Mouse (Mus musculus) forebrain, postnatal 0 days (tissue): ENCODE measurements around the gene Gm31571. TPM values are rescaled to one million over a fixed set of nuclear protein-coding genes. Genes with fewer than 3 reads are reported as not detected.
"Not testable (repeated sequence)": the region's sequence is repeated elsewhere in the genome, so short reads cannot be mapped to it uniquely, and the experiment has no call there.

Experiments used
- ATAC-seq: fragments of 200-750 bp; cut with Nextera tagmentation; 2 replicates; pipeline ENCODE4 v1.8.0; 2017; ENCODE audit warnings: mild to moderate bottlenecking, moderate library complexity
- DNase-seq: peaks from one replicate; pipeline ENCODE4 v3.0.0-alpha.2; 2015
- H3K27ac ChIP-seq: fragments of 300-500 bp; sonication (generic); 2 replicates; pipeline ENCODE4 v1.5.1; 2014; ENCODE audit warnings: low read depth, mild to moderate bottlenecking, antibody characterized with exemption, low read length, moderate library complexity, mixed read lengths
- H3K27me3 ChIP-seq: fragments of 300-500 bp; sonication (generic); 2 replicates; pipeline ENCODE4 v1.6.1; 2014; ENCODE audit warnings: mild to moderate bottlenecking, low read length, mixed read lengths; ENCODE audit not compliant: insufficient read depth
- H3K36me3 ChIP-seq: fragments of 300-500 bp; sonication (generic); 2 replicates; pipeline ENCODE4 v1.6.1; 2014; ENCODE audit warnings: mild to moderate bottlenecking, moderate library complexity; ENCODE audit not compliant: insufficient read depth
- H3K4me1 ChIP-seq: fragments of 300-500 bp; sonication (generic); 2 replicates; pipeline ENCODE4 v1.6.1; 2014; ENCODE audit warnings: antibody characterized with exemption; ENCODE audit not compliant: insufficient read depth
- H3K4me2 ChIP-seq: fragments of 300-500 bp; sonication (generic); 2 replicates; pipeline ENCODE4 v1.6.1; 2014; ENCODE audit warnings: low read depth, mild to moderate bottlenecking, moderate library complexity
- H3K4me3 ChIP-seq: fragments of 300-500 bp; sonication (generic); 2 replicates; pipeline ENCODE4 v1.5.1; 2014; ENCODE audit warnings: low read depth, low read length, mixed read lengths
- H3K9ac ChIP-seq: fragments of 300-500 bp; sonication (generic); 2 replicates; pipeline ENCODE4 v1.6.1; 2014; ENCODE audit warnings: mild to moderate bottlenecking
- H3K9me3 ChIP-seq: fragments of 300-500 bp; sonication (generic); 2 replicates; pipeline ENCODE4 v1.6.1; 2016; ENCODE audit warnings: low read length
- WGBS: fragments of 180-500 bp; shearing (Covaris S2); extraction: QIAGEN DNeasy Blood & Tissue Kit; methylation state at CpG from one replicate; pipeline ENCODE4 v1.1.7; 2014; 5-methylcytosine and 5-hydroxymethylcytosine counted together
- polyA plus RNA-seq: library from polyadenylated mRNA; unstranded; fragments of >200 nt; fragmentation: Nextera tagmentation; extraction: Ambion mirVana; gene quantifications from 2 replicates; pipeline ENCODE4 v1.2.1, GENCODE M21; 2015
- total RNA-seq: library from RNA; depleted of rRNA; stranded (reverse); fragments of >200 nt; gene quantifications from 2 replicates; pipeline ENCODE4 v1.2.3, GENCODE M21; 2014; rRNA removed

The Gm31571 gene
- total RNA-seq (not detected in 2 replicates), polyA plus RNA-seq (not detected in 2 replicates)

GRCm38 (mm10) chrY:22051253-22051652 is at the start of gene Gm31571:
Gm31571 (minus strand) TSS chrY:22051353.
- H3K9me3 ChIP-seq, H3K27ac ChIP-seq, ATAC-seq, H3K4me3 ChIP-seq, DNase-seq, H3K4me2 ChIP-seq, H3K36me3 ChIP-seq, H3K27me3 ChIP-seq, H3K9ac ChIP-seq, H3K4me1 ChIP-seq: not testable (repeated sequence)
- no CpG with 5 or more reads among the region's 6 CpGs for WGBS
